Mouse (Mus musculus): Measurements from ENCODE around the gene Reg3g. TPM values are rescaled to one million over a fixed set of nuclear protein-coding genes. Genes with fewer than 3 reads are reported as not detected.
"Not testable (repeated sequence)": the region's sequence is repeated elsewhere in the genome, so short reads cannot be mapped to it uniquely, and the experiment has no call there.

Gene Reg3g
- polyA plus RNA-seq, 1 experiment from 2014 or later, result 1.3 TPM

GRCm38 (mm10) chr6:78447202-78447601 lies 21.5 kb downstream of the Reg3g start:
- Histone ChIP-seq H3K9ac (no peak overlapping the region), H3K36me3 (no peaks in the 10 kb centered on the region), H3K4me2 (no peak overlapping the region), H3K9me3 (replicated peaks) (no peaks in the 10 kb centered on the region), H3K4me1 (replicated peaks) (no peaks in the 10 kb centered on the region), H3K27ac (no peak overlapping the region), H3K4me3 (no peak overlapping the region), H3K27me3 (no peaks in the 10 kb centered on the region)
- 45% methylated on average over 1 of the region's 1 CpGs for WGBS
- no peak for ATAC-seq (replicated peaks; ENCODE audit: insufficient number of reproducible peaks, insufficient read depth, low FRiP score, low read depth)

- WGBS, result 70% methylated on average over 3 of the region's 3 CpGs
- H3K4me1 ChIP-seq (replicated peaks), result no peaks in the 10 kb centered on the region
- H3K27ac ChIP-seq, result no peak overlapping the region
- H3K9ac ChIP-seq, result no peak overlapping the region
- no peaks in the 10 kb centered on the region for H3K27me3 ChIP-seq
- H3K4me2 ChIP-seq, result no peak overlapping the region
- H3K36me3 ChIP-seq, result no peaks in the 10 kb centered on the region
- no peak for ATAC-seq (replicated peaks; ENCODE audit: insufficient number of reproducible peaks, insufficient read depth, low FRiP score, low read depth)
- 0 out of 2 replicates have a peak, but pooled peaks cover 3% of the 10 kb centered on the region for H3K9me3 ChIP-seq (replicated peaks)
- H3K4me3 ChIP-seq, result no peak overlapping the region
Measured at GRCm38 (mm10) chr6:78425497-78425896, 43.2 kb downstream of the Reg3g start.

GRCm38 (mm10) chr6:78422411-78422810 lies 46.3 kb downstream of the Reg3g start, which contains the start of gene Reg1:
TSS of gene Reg1 (plus strand) at chr6:78422711.
- H3K27me3 ChIP-seq; H3K9ac ChIP-seq; ATAC-seq (replicated peaks; ENCODE audit: insufficient number of reproducible peaks, insufficient read depth, low FRiP score, low read depth); H3K9me3 ChIP-seq (replicated peaks); H3K4me2 ChIP-seq; H3K27ac ChIP-seq; H3K4me1 ChIP-seq (replicated peaks); H3K36me3 ChIP-seq; H3K4me3 ChIP-seq: not testable (repeated sequence)

Other genes starting within 250 kb of the Reg3g start
- not detected in 2 replicates for gene Reg3b, start 98.2 kb downstream of the Reg3g start, polyA plus RNA-seq (2015; fragmentation: Nextera tagmentation; extraction: Ambion mirVana)
- not detected in 2 replicates for gene Reg3d, start 90.0 kb downstream of the Reg3g start, polyA plus RNA-seq (2015; fragmentation: Nextera tagmentation; extraction: Ambion mirVana)
- gene Reg3a, start 88.2 kb downstream of the Reg3g start, polyA plus RNA-seq (2015; fragmentation: Nextera tagmentation; extraction: Ambion mirVana), result not detected in 2 replicates
- not detected in 2 replicates for gene Reg2, start 73.2 kb downstream of the Reg3g start, polyA plus RNA-seq (2015; fragmentation: Nextera tagmentation; extraction: Ambion mirVana)
- gene Reg1, start 46.2 kb downstream of the Reg3g start, polyA plus RNA-seq (2015; fragmentation: Nextera tagmentation; extraction: Ambion mirVana), result not detected in 2 replicates